Mouse (Mus musculus): ENCODE measurements at regions not wholly inside any gene's neighbourhood (a gene's known extent, or its start where the extent isn't known, plus 50 kb on each side); places are given as distances from the start of the nearest gene placed in this dataset.

GRCm38 (mm10) chr2:51285632-51286031 is 136.7 kb upstream of the Rnd3 start:
- no peaks in the 10 kb centered on the region for H3K36me3 ChIP-seq (ENCODE audit: control insufficient read depth, insufficient read depth, low read length)
- H3K27ac ChIP-seq (ENCODE audit: low read depth, low read length) = no peak overlapping the region
- no peaks in the 10 kb centered on the region for H3K4me1 ChIP-seq (ENCODE audit: control insufficient read depth, insufficient read depth, low read length)
- no peaks in the 10 kb centered on the region for H3K9me3 ChIP-seq (ENCODE audit: control insufficient read depth, low read length)
- no peak overlapping the region for H3K4me2 ChIP-seq (replicated peaks; ENCODE audit: low read depth, low read length)
- no peak for ATAC-seq (ENCODE audit: low FRiP score, low TSS enrichment)
- 77% methylated on average over 1 of the region's 1 CpGs for WGBS
- H3K27me3 ChIP-seq (ENCODE audit: control insufficient read depth, insufficient read depth, low read length) = no peaks in the 10 kb centered on the region
- H3K4me3 ChIP-seq (ENCODE audit: low read length) = no peak overlapping the region
- no peak overlapping the region for H3K9ac ChIP-seq (ENCODE audit: low read depth, low read length)

- ATAC-seq (ENCODE audit: low FRiP score, low TSS enrichment) = no peak
- H3K27ac ChIP-seq (ENCODE audit: low read depth, low read length) = no peak overlapping the region
- WGBS = 65% methylated on average over 4 of the region's 4 CpGs
Observed at GRCm38 (mm10) chr2:51284781-51285225, 135.9 kb upstream of the Rnd3 start.

GRCm38 (mm10) chr2:51279396-51280045 is 130.6 kb upstream of the Rnd3 start:
- no peak overlapping the region for H3K27ac ChIP-seq (ENCODE audit: low read depth, low read length)
- H3K4me2 ChIP-seq (replicated peaks; ENCODE audit: low read depth, low read length) = no peak overlapping the region
- H3K4me1 ChIP-seq (ENCODE audit: control insufficient read depth, insufficient read depth, low read length) = no peaks in the 10 kb centered on the region
- no peak overlapping the region for H3K9ac ChIP-seq (ENCODE audit: low read depth, low read length)
- H3K36me3 ChIP-seq (ENCODE audit: control insufficient read depth, insufficient read depth, low read length) = no peaks in the 10 kb centered on the region
- H3K9me3 ChIP-seq (ENCODE audit: control insufficient read depth, low read length) = no peaks in the 10 kb centered on the region
- ATAC-seq (ENCODE audit: low FRiP score, low TSS enrichment) = no peak
- no peaks in the 10 kb centered on the region for H3K27me3 ChIP-seq (ENCODE audit: control insufficient read depth, insufficient read depth, low read length)
- 78% methylated on average over 5 of the region's 5 CpGs for WGBS
- H3K4me3 ChIP-seq (ENCODE audit: low read length) = no peak overlapping the region

More at GRCm38 (mm10) chr2:51284781-51285225, 135.9 kb upstream of the Rnd3 start:
- H3K4me2 ChIP-seq (replicated peaks; ENCODE audit: low read depth, low read length) = no peak overlapping the region
- no peaks in the 10 kb centered on the region for H3K27me3 ChIP-seq (ENCODE audit: control insufficient read depth, insufficient read depth, low read length)
- H3K9me3 ChIP-seq (ENCODE audit: control insufficient read depth, low read length) = no peaks in the 10 kb centered on the region
- no peaks in the 10 kb centered on the region for H3K36me3 ChIP-seq (ENCODE audit: control insufficient read depth, insufficient read depth, low read length)
- no peaks in the 10 kb centered on the region for H3K4me1 ChIP-seq (ENCODE audit: control insufficient read depth, insufficient read depth, low read length)
- no peak overlapping the region for H3K4me3 ChIP-seq (ENCODE audit: low read length)
- H3K9ac ChIP-seq (ENCODE audit: low read depth, low read length) = no peak overlapping the region

- Histone ChIP-seq H3K4me3 (ENCODE audit: low read length) (no peak overlapping the region), H3K4me2 (replicated peaks; ENCODE audit: low read depth, low read length) (no peak overlapping the region), H3K4me1 (ENCODE audit: control insufficient read depth, insufficient read depth, low read length) (no peaks in the 10 kb centered on the region), H3K9me3 (ENCODE audit: control insufficient read depth, low read length) (no peaks in the 10 kb centered on the region), H3K27ac (ENCODE audit: low read depth, low read length) (no peak overlapping the region), H3K9ac (ENCODE audit: low read depth, low read length) (no peak overlapping the region), H3K36me3 (ENCODE audit: control insufficient read depth, insufficient read depth, low read length) (no peaks in the 10 kb centered on the region), H3K27me3 (ENCODE audit: control insufficient read depth, insufficient read depth, low read length) (no peaks in the 10 kb centered on the region)
- WGBS = 52% methylated on average over 1 of the region's 1 CpGs
- ATAC-seq (ENCODE audit: low FRiP score, low TSS enrichment) = no peak
Observed at GRCm38 (mm10) chr2:51278824-51279223, 129.9 kb upstream of the Rnd3 start.

- WGBS = 82% methylated on average over 4 of the region's 4 CpGs
- no peak overlapping the region for H3K4me3 ChIP-seq (ENCODE audit: low read length)
- no peak overlapping the region for H3K4me2 ChIP-seq (replicated peaks; ENCODE audit: low read depth, low read length)
- H3K27ac ChIP-seq (ENCODE audit: low read depth, low read length) = no peak overlapping the region
- no peaks in the 10 kb centered on the region for H3K4me1 ChIP-seq (ENCODE audit: control insufficient read depth, insufficient read depth, low read length)
- no peaks in the 10 kb centered on the region for H3K27me3 ChIP-seq (ENCODE audit: control insufficient read depth, insufficient read depth, low read length)
- no peaks in the 10 kb centered on the region for H3K9me3 ChIP-seq (ENCODE audit: control insufficient read depth, low read length)
- no peak for ATAC-seq (ENCODE audit: low FRiP score, low TSS enrichment)
- no peaks in the 10 kb centered on the region for H3K36me3 ChIP-seq (ENCODE audit: control insufficient read depth, insufficient read depth, low read length)
- no peak overlapping the region for H3K9ac ChIP-seq (ENCODE audit: low read depth, low read length)
Observed at GRCm38 (mm10) chr2:51278356-51278755, 129.4 kb upstream of the Rnd3 start.

GRCm38 (mm10) chr2:51276591-51276990 is 127.7 kb upstream of the Rnd3 start:
- Histone ChIP-seq H3K9ac (ENCODE audit: low read depth, low read length) (no peak overlapping the region), H3K36me3 (ENCODE audit: control insufficient read depth, insufficient read depth, low read length) (no peaks in the 10 kb centered on the region), H3K4me3 (ENCODE audit: low read length) (no peak overlapping the region), H3K4me1 (ENCODE audit: control insufficient read depth, insufficient read depth, low read length) (no peaks in the 10 kb centered on the region), H3K9me3 (ENCODE audit: control insufficient read depth, low read length) (no peaks in the 10 kb centered on the region), H3K27me3 (ENCODE audit: control insufficient read depth, insufficient read depth, low read length) (no peaks in the 10 kb centered on the region), H3K27ac (ENCODE audit: low read depth, low read length) (no peak overlapping the region), H3K4me2 (replicated peaks; ENCODE audit: low read depth, low read length) (no peak overlapping the region)
- 93% methylated on average over 2 of the region's 2 CpGs for WGBS
- ATAC-seq (ENCODE audit: low FRiP score, low TSS enrichment) = no peak

- no peak overlapping the region for H3K9ac ChIP-seq (ENCODE audit: low read depth, low read length)
- H3K27ac ChIP-seq (ENCODE audit: low read depth, low read length) = no peak overlapping the region
- no peaks in the 10 kb centered on the region for H3K36me3 ChIP-seq (ENCODE audit: control insufficient read depth, insufficient read depth, low read length)
- 61% methylated on average over 5 of the region's 5 CpGs for WGBS
- H3K4me1 ChIP-seq (ENCODE audit: control insufficient read depth, insufficient read depth, low read length) = no peaks in the 10 kb centered on the region
- no peak overlapping the region for H3K4me3 ChIP-seq (ENCODE audit: low read length)
- no peak for ATAC-seq (ENCODE audit: low FRiP score, low TSS enrichment)
- H3K27me3 ChIP-seq (ENCODE audit: control insufficient read depth, insufficient read depth, low read length) = no peaks in the 10 kb centered on the region
- no peaks in the 10 kb centered on the region for H3K9me3 ChIP-seq (ENCODE audit: control insufficient read depth, low read length)
- no peak overlapping the region for H3K4me2 ChIP-seq (replicated peaks; ENCODE audit: low read depth, low read length)
Observed at GRCm38 (mm10) chr2:51273300-51273699, 124.4 kb upstream of the Rnd3 start.

GRCm38 (mm10) chr2:51268532-51268931 is 119.6 kb upstream of the Rnd3 start:
- Histone ChIP-seq H3K27ac (ENCODE audit: low read depth, low read length) (no peak overlapping the region), H3K9me3 (ENCODE audit: control insufficient read depth, low read length) (no peaks in the 10 kb centered on the region), H3K4me3 (ENCODE audit: low read length) (no peak overlapping the region), H3K27me3 (ENCODE audit: control insufficient read depth, insufficient read depth, low read length) (no peaks in the 10 kb centered on the region), H3K4me1 (ENCODE audit: control insufficient read depth, insufficient read depth, low read length) (no peaks in the 10 kb centered on the region), H3K36me3 (ENCODE audit: control insufficient read depth, insufficient read depth, low read length) (no peaks in the 10 kb centered on the region), H3K4me2 (replicated peaks; ENCODE audit: low read depth, low read length) (no peak overlapping the region), H3K9ac (ENCODE audit: low read depth, low read length) (no peak overlapping the region)
- WGBS = 56% methylated on average over 2 of the region's 2 CpGs
- no peak for ATAC-seq (ENCODE audit: low FRiP score, low TSS enrichment)

- H3K4me3 ChIP-seq (ENCODE audit: low read length) = no peak overlapping the region
- H3K4me1 ChIP-seq (ENCODE audit: control insufficient read depth, insufficient read depth, low read length) = no peaks in the 10 kb centered on the region
- WGBS = 52% methylated on average over 5 of the region's 5 CpGs
- H3K27ac ChIP-seq (ENCODE audit: low read depth, low read length) = no peak overlapping the region
- H3K27me3 ChIP-seq (ENCODE audit: control insufficient read depth, insufficient read depth, low read length) = no peaks in the 10 kb centered on the region
- no peaks in the 10 kb centered on the region for H3K36me3 ChIP-seq (ENCODE audit: control insufficient read depth, insufficient read depth, low read length)
- no peak for ATAC-seq (ENCODE audit: low FRiP score, low TSS enrichment)
- no peaks in the 10 kb centered on the region for H3K9me3 ChIP-seq (ENCODE audit: control insufficient read depth, low read length)
- H3K4me2 ChIP-seq (replicated peaks; ENCODE audit: low read depth, low read length) = no peak overlapping the region
- H3K9ac ChIP-seq (ENCODE audit: low read depth, low read length) = no peak overlapping the region
Observed at GRCm38 (mm10) chr2:51267662-51268061, 118.8 kb upstream of the Rnd3 start.
